Mouse (Mus musculus) 3134 (cell line): ENCODE measurements around the gene Hsd17b2.

Experiments used
- DNase-seq: peaks from one replicate; pipeline ENCODE4 v3.0.0-alpha.2; 2011; ENCODE audit warnings: low spot score; ENCODE audit not compliant: insufficient read length; ENCODE audit errors: extremely low read depth

The Hsd17b2 gene

GRCm38 (mm10) chr8:117771115-117771836 lies 69.6 kb downstream of the Hsd17b2 start:
- DNase-seq, result no peak

- no peak for DNase-seq
These were observed 70.4 kb downstream of the Hsd17b2 start for GRCm38 (mm10) chr8:117772126-117772525.

GRCm38 (mm10) chr8:117772597-117772996 lies 70.9 kb downstream of the Hsd17b2 start:
- DNase-seq, result no peak

GRCm38 (mm10) chr8:117775626-117776025 lies 73.9 kb downstream of the Hsd17b2 start:
- DNase-seq, result no peak

- no peak for DNase-seq
These were observed 74.4 kb downstream of the Hsd17b2 start for GRCm38 (mm10) chr8:117776075-117776474.

GRCm38 (mm10) chr8:117778531-117779322 lies 77.0 kb downstream of the Hsd17b2 start:
- DNase-seq, result no peak

GRCm38 (mm10) chr8:117779344-117779743 lies 77.6 kb downstream of the Hsd17b2 start:
- DNase-seq, result no peak

GRCm38 (mm10) chr8:117781375-117782129 lies 79.8 kb downstream of the Hsd17b2 start:
- no peak for DNase-seq

GRCm38 (mm10) chr8:117783021-117783420 lies 81.3 kb downstream of the Hsd17b2 start:
- DNase-seq, result no peak

GRCm38 (mm10) chr8:117786428-117786827 lies 84.7 kb downstream of the Hsd17b2 start:
- DNase-seq, result no peak

- DNase-seq, result no peak
These were observed 91.0 kb downstream of the Hsd17b2 start for GRCm38 (mm10) chr8:117792616-117793144.

- no peak for DNase-seq
These were observed 92.9 kb downstream of the Hsd17b2 start for GRCm38 (mm10) chr8:117794581-117794980.

- DNase-seq, result no peak
These were observed 94.8 kb downstream of the Hsd17b2 start for GRCm38 (mm10) chr8:117796464-117796863.

- DNase-seq, result no peak
These were observed 96.4 kb downstream of the Hsd17b2 start for GRCm38 (mm10) chr8:117798066-117798465.

- DNase-seq, result peak; percentile 99
These were observed 100.0 kb downstream of the Hsd17b2 start, which contains the start of gene Mphosph6 for GRCm38 (mm10) chr8:117801443-117802298. Gene Mphosph6, minus strand, starts transcription at chr8:117801943.

GRCm38 (mm10) chr8:117802299-117802689 lies 100.6 kb downstream of the Hsd17b2 start:
- no peak for DNase-seq

GRCm38 (mm10) chr8:117805419-117805818 lies 103.7 kb downstream of the Hsd17b2 start:
- no peak for DNase-seq
